12 mouse cellular contexts compared by ENCODE assay signal in the genomic region with DNA sequence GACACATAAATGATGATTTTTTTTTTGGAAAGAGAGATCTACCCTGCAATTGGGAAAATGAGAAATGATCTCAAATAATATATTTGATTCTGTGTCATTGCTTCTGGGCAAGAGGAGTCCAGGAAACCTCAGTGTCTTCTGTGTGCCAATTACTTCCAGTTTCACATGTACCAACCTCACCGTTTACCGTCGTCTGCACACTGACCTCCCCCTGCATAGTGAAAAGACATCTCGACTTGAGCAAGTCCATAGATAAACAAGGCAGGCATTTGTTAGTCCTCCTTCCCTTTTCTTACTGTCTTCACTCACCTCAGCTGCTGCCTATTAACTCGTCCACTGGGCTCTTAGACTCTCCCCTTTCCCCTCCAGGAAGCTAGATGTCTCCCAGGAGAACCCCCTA.
"Had no signal": no experiment of that assay in that cellular context is flagged by ENCODE, and none has a peak within 500 bp of the region (broad histone marks: within the 10 kb centered on the region; RNA-seq: fewer than 3 reads in every experiment).

No protein-coding gene starts in this region.

- H3K4me3 ChIP-seq: megakaryocyte, embryonic 14.5 days; midbrain, embryonic 13.5 days; midbrain, embryonic 15.5 days; neural tube, embryonic 12.5 days had no signal

- ATAC-seq: midbrain, embryonic 13.5 days; midbrain, embryonic 15.5 days had no signal

- H3K36me3 ChIP-seq: midbrain, embryonic 13.5 days; midbrain, embryonic 15.5 days; neural tube, embryonic 12.5 days had no signal

- H3K27ac ChIP-seq: midbrain, embryonic 13.5 days; midbrain, embryonic 15.5 days; neural tube, embryonic 12.5 days had no signal

- H3K9me3 ChIP-seq: megakaryocyte, embryonic 14.5 days; midbrain, embryonic 13.5 days; midbrain, embryonic 15.5 days; neural tube, embryonic 12.5 days had no signal

- H3K27me3 ChIP-seq: megakaryocyte, embryonic 14.5 days; midbrain, embryonic 13.5 days; midbrain, embryonic 15.5 days; neural tube, embryonic 12.5 days had no signal

- H3K9ac ChIP-seq: lung, embryonic 14.5 days; midbrain, embryonic 13.5 days; midbrain, embryonic 15.5 days; neural tube, embryonic 12.5 days had no signal

- DNase-seq: lung, adult 18-20 months; lung, embryonic 14.5 days; lung, postnatal 10 days; lung, postnatal 4 days; right cerebral cortex, postnatal 14 days; thymus, adult 18-20 months; thymus, postnatal 14 days; thymus, postnatal 36 days had no signal
